Mouse (Mus musculus) cerebellum, adult 2 months (tissue): ENCODE results near the gene Pawr. TPM values are rescaled to one million over a fixed set of nuclear protein-coding genes. Genes with fewer than 3 reads are reported as not detected.

Experiments
- DNase-seq, 2 experiments: peaks; one replicate each; pipeline ENCODE4 v3.0.0; 2021
- H3K27ac ChIP-seq: fragments of 200-500 bp; 2 replicates; pipeline ENCODE4 v1.5.1; 2012; ENCODE audit warnings: low read length, control low read depth, inconsistent platforms; ENCODE audit not compliant: insufficient read depth
- H3K27me3 ChIP-seq: fragments of 200-500 bp; 2 replicates; pipeline ENCODE4 v1.6.1; 2012; ENCODE audit warnings: inconsistent platforms, mild to moderate bottlenecking, low read length, moderate library complexity; ENCODE audit not compliant: control insufficient read depth, insufficient read depth
- H3K4me1 ChIP-seq: fragments of 200-500 bp; 2 replicates; pipeline ENCODE4 v1.6.1; 2011; ENCODE audit warnings: low read length; ENCODE audit not compliant: control insufficient read depth, insufficient read depth
- H3K4me3 ChIP-seq: fragments of 200-500 bp; replicated peaks from 2 replicates; pipeline ENCODE3; 2011; ENCODE audit warnings: mild to moderate bottlenecking, low read depth, low read length, control low read depth; ENCODE audit not compliant: insufficient read depth
- CTCF ChIP-seq: fragments of 200-500 bp; IDR thresholded peaks from 2 replicates; pipeline ENCODE4 v1.5.1; 2011; ENCODE audit warnings: low read depth, mild to moderate bottlenecking, control low read depth, low read length, moderate library complexity, borderline replicate concordance; ENCODE audit not compliant: insufficient read depth
- POLR2A ChIP-seq: fragments of 200-500 bp; IDR thresholded peaks from 2 replicates; pipeline ENCODE4 v1.6.1; 2011; ENCODE audit warnings: low read length, control low read depth, borderline replicate concordance; ENCODE audit not compliant: insufficient read depth
- WGBS: fragments of 180-500 bp; shearing (Covaris S2); methylation state at CpG from one replicate; pipeline ENCODE4 v1.1.7; 2018; 5-methylcytosine and 5-hydroxymethylcytosine counted together
- polyA plus RNA-seq: library from polyadenylated mRNA; depleted of rRNA; stranded (reverse); fragments of >200 nt; gene quantifications from 2 replicates; pipeline ENCODE4 v1.2.3, GENCODE M21; 2012

Gene Pawr
- polyA plus RNA-seq, 1 experiment: 1.3 TPM

- DNase-seq: no peak
Measured at GRCm38 (mm10) chr10:108287438-108287801, 44.5 kb upstream of the Pawr start.

DNA sequence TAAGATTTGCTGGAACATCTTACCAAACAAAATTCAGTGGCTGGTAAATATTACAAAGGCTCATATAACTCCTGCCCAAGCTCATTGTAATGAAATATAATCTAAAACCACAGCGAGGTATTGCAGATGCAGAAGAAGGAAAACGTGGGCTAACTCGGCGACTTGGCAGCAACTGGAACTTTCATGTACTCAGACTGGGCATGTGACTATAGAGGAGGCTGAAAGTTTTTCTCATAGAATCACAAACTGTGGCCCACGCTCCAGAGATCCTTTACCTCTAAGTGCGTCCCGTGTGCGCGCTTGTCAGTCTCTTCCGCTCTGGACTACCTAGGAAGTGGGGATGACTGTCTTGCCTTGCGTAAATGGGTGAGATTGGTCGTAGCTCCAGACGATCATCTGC is 41.9 kb upstream of the Pawr start:
- WGBS: 95% methylated on average over 13 of the region's 13 CpGs
- H3K4me3 ChIP-seq: no peak overlapping the region
- H3K27ac ChIP-seq: no peak overlapping the region
- no peak for TF ChIP-seq CTCF
- DNase-seq: no peak
- H3K4me1 ChIP-seq: no peaks in the 10 kb centered on the region
- H3K27me3 ChIP-seq: no peaks in the 10 kb centered on the region

More at GRCm38 (mm10) chr10:108287438-108287801, 44.5 kb upstream of the Pawr start:
- WGBS: 79% methylated on average over 4 of the region's 4 CpGs
- H3K4me1 ChIP-seq: no peaks in the 10 kb centered on the region
- no peaks in the 10 kb centered on the region for H3K27me3 ChIP-seq
- H3K27ac ChIP-seq: no peak overlapping the region
- H3K4me3 ChIP-seq: no peak overlapping the region
- TF ChIP-seq CTCF (no peak), POLR2A (no peak)

DNA sequence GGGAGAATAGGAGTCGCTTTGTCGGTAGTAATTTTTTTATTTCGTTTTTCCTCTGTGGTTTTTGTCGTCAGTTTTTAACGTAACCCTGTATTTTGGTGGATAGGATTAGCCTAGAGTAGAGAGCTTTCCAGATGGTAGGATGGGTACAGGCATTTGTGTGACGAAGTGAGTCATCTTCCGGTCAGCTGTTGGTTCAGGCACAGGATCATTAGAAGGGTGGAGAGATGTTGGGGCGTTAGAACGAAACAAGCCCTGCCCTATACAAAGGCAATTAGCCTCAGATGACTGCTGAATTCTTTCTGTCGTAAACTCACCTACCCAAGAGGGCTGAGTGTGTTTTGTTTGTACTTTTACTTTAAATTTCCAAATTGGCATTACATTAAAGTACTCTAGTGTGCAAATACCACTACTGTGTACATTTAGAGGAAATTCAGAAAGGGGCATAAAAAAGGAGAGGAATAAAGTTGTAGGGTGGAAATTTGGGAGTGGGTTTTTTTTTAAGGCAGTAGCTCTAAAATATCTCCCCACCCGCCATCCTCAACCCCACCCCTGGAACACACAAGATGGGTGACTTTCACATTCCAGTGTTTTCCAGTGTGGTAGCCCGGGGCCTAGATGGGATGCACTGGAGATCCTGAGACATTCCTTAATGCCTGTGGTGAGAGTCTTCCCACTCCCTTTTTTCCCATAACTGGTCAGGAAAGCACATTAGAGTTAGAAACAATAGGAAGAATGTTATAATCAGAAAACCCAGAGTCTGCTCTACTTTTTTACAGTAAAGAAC is 40.0 kb upstream of the Pawr start:
- no peak for TF ChIP-seq POLR2A
- TF ChIP-seq CTCF: no peak
- DNase-seq: no peak
- WGBS: 88% methylated on average over 12 of the region's 12 CpGs
- Histone ChIP-seq H3K4me3 (no peak overlapping the region), H3K27ac (no peak overlapping the region), H3K4me1 (no peaks in the 10 kb centered on the region), H3K27me3 (no peaks in the 10 kb centered on the region)

GRCm38 (mm10) chr10:108292651-108293050 is 39.3 kb upstream of the Pawr start:
- Histone ChIP-seq H3K4me1 (no peaks in the 10 kb centered on the region), H3K27me3 (no peaks in the 10 kb centered on the region), H3K4me3 (no peak overlapping the region), H3K27ac (no peak overlapping the region)
- 80% methylated on average over 4 of the region's 4 CpGs for WGBS
- no peak for DNase-seq
- TF ChIP-seq CTCF: no peak
- TF ChIP-seq POLR2A: no peak

DNA sequence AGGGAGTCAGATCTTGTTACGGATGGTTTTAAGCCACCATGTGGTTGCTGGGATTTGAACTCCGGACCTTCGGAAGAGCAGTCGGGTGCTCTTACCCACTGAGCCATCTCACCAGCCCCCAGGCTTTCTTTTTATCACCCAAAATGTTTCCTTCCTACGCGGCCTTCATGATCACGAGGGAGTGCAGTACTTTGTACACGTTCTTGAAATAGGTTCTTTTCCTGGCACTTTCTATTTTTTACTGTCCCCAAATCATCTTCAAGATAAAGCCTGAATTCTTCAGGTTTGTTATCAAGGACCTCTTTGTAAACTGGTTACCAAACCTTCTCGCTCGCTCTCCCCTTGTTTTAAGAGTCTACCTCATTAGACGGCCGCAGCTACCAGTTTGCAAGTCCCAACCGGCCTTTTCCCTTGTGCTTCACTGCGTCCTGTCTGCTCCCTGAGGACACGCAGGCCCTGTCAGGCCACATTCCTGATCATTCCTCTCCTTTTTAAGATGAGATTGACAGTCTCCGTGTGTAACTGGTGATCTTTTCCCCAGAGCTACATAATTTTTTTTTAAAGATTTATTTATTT is 38.2 kb upstream of the Pawr start:
- WGBS: 92% methylated on average over 16 of the region's 16 CpGs
- TF ChIP-seq POLR2A (no peak), CTCF (no peak)
- no peak overlapping the region for H3K27ac ChIP-seq
- no peaks in the 10 kb centered on the region for H3K4me1 ChIP-seq
- no peaks in the 10 kb centered on the region for H3K27me3 ChIP-seq
- DNase-seq: no peak
- H3K4me3 ChIP-seq: no peak overlapping the region

DNA sequence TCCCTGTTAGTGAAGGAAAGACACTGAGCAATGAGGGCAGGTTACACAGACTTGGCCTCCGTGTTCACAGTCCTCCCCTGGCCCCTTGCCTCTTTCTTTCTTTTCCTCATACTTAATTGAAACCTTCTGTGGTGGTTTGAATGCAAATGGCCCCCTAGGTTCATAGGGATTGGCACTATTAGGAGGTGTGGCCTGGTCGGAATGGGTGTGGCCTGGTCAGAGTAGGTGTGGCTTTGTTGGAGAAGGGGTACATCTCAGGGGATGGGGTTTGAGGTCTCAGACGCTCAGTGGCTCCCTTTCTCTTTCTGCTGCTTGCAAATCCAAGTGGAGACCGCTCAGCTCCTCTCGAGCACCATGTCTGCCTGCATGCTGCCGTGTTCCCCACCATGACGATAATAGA is 37.2 kb upstream of the Pawr start:
- H3K4me1 ChIP-seq: no peaks in the 10 kb centered on the region
- no peak for DNase-seq
- no peaks in the 10 kb centered on the region for H3K27me3 ChIP-seq
- WGBS: 83% methylated on average over 7 of the region's 7 CpGs
- no peak overlapping the region for H3K4me3 ChIP-seq
- TF ChIP-seq CTCF (no peak), POLR2A (no peak)
- H3K27ac ChIP-seq: no peak overlapping the region

GRCm38 (mm10) chr10:108296446-108296845 is 35.5 kb upstream of the Pawr start:
- Histone ChIP-seq H3K4me1 (no peaks in the 10 kb centered on the region), H3K27me3 (no peaks in the 10 kb centered on the region), H3K27ac (no peak overlapping the region), H3K4me3 (no peak overlapping the region)
- TF ChIP-seq CTCF (no peak), POLR2A (no peak)
- 85% methylated on average over 7 of the region's 7 CpGs for WGBS
- no peak for DNase-seq

GRCm38 (mm10) chr10:108298261-108298660 is 33.7 kb upstream of the Pawr start:
- 96% methylated on average over 13 of the region's 13 CpGs for WGBS
- no peaks in the 10 kb centered on the region for H3K4me1 ChIP-seq
- no peaks in the 10 kb centered on the region for H3K27me3 ChIP-seq
- no peak overlapping the region for H3K4me3 ChIP-seq
- no peak for TF ChIP-seq CTCF
- TF ChIP-seq POLR2A: no peak
- no peak for DNase-seq
- no peak overlapping the region for H3K27ac ChIP-seq
